Mouse (Mus musculus) fat pad, adult 2 months (tissue): ENCODE data around the gene Rfxank.

ENCODE experiments used
- DNase-seq: peaks from one replicate; pipeline ENCODE4 v3.0.0-alpha.2; 2011; ENCODE audit warnings: low read depth, low spot score; ENCODE audit errors: extremely low read depth

Rfxank gene

DNA sequence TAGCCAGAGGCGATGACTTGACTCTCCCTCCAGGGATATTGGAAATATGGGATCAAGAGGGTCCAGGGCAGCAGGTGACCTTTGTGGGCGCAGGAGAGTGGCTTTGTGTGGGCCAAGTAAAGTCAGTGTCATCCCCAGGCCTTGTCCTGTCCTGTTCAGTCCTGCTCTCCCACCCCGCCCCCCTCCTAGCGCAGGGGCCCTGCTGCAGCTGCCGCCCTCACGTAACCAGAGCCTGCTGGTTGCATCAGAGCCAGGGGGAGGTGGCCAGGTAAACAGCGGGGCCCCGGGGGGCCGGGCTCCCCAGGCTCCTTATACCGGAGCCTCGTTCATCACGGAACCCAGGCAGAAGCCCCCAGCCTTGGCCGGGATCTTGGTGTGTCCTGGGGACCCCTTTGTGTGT lies 11.2 kb upstream of the Rfxank start:
- DNase-seq: no peak

DNA sequence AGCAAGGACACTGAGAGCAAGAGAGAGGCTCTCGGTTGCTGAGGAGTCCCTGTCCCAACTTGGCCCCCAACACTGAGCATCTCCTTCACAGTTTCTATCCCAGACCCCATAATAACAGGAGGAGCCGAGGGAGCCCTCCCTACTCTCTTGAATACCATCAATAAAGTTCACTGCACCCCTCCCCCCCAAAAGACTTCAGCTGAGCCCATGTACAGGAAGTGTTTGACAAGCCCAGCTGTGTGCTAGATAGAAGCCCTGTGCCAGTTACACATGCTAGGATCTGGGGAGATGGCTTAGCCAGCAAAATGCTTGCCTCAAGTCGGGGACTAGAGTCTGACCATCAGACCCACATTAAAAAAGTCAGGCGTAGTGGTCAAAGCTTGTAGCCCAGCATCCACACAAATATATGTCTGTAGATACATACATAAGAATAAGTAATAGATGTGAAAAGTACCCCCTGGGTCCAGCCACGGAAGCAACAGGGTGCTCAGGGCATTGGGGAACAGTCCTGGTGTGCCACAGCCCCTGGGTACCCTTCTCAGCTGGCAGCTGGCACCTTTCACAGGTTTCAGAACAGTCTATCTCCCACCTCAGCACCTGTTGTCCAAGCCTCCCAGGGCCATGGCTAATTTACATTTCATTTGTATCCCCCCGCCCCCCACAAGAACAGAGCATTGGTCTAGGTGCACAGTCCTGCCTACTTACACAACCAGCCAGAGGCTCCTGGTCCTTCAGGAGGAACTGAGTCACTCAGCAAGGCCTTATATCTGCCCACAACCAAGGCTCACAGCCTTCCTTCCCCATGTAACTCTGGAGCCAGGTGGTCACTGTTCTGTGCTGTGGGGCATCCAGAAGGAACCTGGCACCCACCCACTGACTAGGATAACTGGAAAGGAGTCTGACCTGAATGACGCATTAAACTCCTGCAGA lies 9.0 kb upstream of the Rfxank start:
- DNase-seq: no peak

DNA sequence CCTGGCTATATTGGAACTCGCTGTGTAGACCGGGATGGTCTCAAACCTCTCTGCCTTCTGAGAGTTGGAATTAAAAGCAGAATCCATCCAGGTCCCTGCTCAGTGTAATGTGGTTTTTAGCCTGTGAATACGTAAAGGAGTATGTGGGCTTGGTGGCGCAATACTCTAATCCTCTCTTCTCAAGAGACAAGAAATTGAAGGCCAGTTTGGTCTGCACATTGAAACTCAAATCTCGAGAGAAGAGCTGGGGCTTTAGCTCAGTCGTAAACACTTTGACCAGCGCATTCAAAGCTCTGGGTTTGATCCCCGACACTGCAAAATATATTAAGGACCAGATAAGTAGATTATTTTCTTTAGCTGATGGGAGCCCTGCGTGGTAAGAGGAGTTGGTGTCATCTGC lies 1.0 kb upstream of the Rfxank start:
- DNase-seq: no peak

DNA sequence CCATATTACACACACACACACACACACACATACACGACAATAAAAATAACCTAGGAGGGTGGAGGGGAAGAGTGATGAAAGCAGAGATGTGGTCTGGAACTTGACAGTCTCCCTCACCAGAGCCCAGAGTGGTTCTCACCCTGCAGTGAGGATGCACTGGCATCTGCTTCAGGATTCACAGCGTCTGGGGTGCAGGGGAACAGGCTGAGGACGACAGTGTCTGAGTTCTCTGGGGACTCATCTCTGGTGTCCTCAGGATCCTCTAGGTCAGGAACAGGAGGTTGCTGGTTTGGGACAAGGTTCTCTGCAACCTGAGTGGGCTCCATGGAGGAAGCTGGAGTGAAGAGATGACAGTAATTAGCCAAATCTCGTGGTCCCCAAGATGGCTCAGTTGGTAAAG lies 1.1 kb downstream of the Rfxank start:
- DNase-seq: no peak

DNA sequence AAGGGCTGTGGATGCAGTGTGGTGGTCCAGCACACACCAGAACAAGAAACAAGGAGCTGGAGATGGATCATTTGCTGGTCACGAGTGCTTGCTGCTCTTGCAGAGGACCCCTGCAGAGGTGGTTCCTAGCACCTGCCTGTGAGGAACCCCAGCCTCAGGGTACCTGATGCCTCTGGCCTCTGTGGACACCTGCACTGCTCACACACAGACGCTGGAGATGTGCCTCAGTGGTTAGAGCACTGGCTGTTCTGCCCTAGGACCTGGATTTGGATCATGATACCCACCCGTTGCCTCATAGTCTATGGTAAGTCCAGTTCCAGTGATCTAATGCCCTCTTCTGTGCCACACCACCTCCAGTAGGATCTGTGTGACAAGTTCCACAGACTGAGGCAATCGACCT lies 2.4 kb downstream of the Rfxank start:
- peak; percentile 28 for DNase-seq

DNA sequence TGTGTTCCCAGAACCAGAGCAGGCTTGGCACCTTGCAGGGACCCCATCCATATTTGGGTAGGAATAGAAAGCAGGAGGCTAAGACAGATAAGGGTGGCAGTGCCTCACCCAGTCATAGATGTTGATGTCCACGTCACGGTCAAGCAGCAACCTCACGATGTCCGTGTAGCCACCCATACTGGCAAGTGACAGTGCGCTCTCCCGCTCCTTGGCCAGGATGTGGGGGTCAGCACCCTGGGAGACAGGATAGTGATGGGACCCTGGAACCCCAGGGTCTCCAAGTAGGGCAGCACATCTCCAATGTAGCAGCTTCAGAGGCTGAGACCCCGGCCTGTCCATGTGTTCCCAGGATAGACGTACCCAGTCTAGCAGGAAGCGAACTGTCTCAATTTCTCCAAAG lies 4.0 kb downstream of the Rfxank start:
- no peak for DNase-seq

DNA sequence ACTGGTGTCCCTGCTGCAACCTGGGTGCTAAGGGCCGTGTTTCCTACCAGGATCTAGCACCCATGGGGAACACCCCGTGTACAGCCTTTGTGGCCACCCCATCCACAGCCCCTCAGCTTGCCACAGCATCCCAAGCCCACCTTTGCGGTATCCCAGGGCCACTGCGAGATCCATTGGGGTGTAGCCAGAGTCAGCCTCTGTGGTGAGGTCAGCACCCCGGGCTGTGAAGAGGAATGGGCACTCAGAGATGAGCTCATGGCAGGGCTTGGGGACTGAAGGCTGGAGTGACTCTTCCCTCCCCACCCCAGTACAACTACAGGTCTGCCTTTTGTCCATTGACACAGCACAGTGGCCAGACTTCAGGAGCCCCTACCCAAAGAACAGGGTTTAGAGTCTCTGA lies 4.9 kb downstream of the Rfxank start:
- no peak for DNase-seq

DNA sequence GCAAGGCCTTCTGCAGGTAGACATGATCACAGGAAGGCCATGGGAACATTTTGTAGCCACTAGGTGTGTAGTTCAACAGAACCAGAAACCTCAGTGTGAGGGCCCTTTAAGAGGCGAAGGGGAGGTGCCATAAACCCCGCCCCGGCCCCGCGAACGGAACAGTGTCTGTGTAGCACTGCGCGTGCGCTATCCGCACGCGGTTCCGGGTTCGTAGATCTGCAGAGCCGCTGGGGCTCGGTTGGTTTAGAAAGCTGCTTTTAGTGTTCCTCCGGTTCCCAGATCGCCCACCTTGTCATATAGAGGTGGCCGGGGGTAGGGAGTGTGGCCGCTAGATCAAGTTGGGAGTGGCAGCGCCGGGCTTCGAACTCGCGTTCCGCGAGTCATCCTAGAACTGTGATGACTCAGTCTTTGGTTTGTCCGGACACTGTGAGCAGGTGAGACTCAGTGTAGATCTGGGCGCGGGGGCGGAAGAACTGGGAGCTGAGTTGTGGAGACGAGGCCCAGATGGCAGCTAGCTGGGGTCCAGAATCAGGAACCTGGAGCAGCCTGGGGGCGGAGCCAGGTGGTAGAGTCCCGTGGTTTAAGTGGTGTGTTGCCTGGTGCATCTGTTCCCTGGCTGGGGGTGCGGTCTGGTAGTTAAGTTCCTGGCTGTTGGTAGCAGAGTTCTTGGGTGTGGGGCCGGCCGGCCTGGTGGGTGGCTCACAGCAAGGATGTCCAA lies 7.6 kb downstream of the Rfxank start, which contains the start of gene Nr2c2ap:
Gene Nr2c2ap, plus strand, starts transcription at position 168 of the 718 bp plus-strand sequence.
- no peak for DNase-seq

DNA sequence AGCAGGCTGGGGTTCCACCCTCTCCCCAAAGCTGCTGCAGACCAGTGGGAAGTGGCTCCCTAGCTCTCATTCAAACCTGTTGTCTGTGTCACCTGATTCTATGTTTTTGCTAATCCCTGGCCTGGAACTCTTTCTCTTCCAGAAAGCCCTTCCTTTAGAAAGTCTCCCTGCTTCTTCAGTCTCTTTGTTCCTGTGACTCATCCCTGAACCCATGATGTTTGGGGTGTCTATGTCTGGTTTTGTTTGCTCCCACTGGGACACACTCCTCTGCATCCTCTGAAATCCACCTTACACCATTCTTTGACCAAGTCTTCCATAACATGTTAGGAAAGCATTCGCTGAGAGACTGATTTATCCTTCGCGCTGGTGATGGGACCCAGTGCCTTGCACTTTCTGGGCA lies 8.9 kb downstream of the Rfxank start:
- no peak for DNase-seq

DNA sequence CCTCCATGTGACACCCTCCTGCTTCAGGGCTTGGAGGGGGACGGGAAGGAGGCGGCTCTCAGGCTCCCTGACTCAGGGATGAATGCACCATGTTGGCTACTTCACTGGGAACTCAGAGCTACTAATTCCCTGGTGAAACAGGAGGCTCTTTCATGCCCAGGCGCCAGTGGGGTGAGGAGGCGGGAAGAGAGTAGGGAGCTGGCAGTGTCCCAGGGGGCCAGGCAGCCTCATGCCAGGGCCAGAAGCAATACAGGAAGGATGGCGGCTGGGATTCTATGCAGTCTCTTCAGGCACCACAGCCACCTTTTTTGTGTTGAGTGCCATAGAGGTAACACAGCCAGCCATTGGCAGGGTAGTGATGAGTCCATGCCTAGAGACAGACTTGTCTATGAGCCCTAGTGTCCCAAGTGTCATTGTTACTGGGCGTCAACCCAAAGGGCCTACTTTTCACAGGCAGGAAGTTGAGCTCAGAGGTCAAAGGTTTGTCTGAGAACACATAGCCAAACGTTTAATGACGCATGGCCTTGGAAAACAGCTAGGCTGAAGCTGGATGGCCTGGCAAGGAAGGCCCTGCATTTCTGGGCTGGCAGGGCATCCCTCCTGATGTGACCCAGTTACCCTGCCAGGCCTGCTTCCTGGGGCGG lies 9.5 kb downstream of the Rfxank start:
- DNase-seq: peak; percentile 33

DNA sequence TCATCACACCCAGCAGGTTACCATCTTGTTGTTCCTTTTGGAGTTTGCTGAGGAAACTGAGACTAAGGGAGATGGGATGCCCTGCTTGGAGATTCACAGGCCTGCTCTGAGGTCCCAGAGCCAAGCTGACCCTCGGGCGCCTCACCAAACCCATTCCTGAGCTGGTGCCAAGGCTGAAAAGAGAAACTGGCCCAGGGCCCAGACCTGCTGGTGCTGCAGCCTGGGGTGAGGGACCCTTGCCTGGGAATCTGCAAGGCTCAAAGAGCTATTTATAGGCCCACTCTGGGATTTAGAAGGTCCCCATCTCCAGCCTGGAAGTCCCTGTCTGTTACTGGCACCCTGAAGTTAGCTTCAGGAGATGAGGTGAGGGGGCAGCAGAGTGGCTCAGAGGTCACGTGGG lies 10.5 kb downstream of the Rfxank start:
- DNase-seq: no peak

DNA sequence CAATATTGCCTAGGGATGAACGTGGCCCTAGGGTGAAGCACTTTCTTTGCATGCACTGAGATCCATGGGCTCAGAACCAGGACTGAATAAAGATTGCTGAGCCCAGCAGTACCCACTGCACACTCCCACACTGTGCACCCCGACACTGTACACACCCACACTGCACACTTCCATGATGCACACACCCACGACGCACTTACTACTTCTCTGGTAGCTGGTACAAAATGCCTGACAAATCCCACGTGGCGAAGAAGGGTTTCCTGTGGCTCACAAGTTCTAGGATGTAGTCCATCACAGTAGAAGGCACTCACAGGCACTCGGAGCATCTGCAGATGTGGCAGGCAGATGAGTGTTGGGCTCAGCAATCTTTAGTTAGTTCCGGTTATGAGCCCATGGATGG lies 14.0 kb downstream of the Rfxank start:
- no peak for DNase-seq

DNA sequence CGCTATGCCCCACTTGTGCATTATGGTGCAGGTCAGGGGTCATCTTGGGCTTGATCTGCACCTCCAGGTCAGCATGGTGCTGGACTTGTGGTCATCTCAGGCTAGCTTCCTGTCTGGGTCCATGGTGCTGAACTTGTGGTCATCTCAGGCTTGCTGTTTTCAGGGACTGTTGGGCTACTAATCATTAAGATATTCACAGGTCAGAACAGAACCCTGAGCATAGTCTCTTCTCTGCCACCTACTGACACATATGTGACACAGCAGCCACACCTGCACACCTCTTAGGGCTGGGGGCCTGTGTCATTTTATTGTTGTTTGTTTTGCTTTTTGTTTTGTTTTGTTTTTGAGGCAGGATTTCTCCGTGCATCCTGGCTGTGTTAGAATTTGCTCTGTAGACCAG lies 16.1 kb downstream of the Rfxank start:
- DNase-seq: no peak

DNA sequence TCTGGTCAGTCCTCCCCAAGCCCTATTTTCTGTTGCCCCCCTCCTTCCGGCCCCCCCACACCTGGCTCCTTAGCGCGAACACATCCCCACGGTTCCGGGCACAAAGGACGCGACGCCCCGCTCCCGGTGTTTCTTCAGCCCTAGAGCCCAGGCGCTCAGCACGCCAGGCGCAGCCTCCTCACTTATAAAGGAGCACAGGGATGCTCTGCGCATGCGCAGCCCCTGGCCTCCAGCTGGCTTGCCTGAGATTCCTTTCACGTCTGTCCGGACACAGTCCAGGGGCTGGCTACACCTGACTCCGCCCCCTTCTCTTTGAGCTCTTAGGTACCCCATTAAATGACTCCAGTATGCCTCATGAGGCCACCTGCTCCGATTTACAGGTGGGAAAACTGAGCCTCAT lies 18.3 kb downstream of the Rfxank start, which contains the start of gene Ncan:
Gene Ncan, minus strand, starts transcription at position 207 of the 400 bp plus-strand sequence.
- no peak for DNase-seq

DNA sequence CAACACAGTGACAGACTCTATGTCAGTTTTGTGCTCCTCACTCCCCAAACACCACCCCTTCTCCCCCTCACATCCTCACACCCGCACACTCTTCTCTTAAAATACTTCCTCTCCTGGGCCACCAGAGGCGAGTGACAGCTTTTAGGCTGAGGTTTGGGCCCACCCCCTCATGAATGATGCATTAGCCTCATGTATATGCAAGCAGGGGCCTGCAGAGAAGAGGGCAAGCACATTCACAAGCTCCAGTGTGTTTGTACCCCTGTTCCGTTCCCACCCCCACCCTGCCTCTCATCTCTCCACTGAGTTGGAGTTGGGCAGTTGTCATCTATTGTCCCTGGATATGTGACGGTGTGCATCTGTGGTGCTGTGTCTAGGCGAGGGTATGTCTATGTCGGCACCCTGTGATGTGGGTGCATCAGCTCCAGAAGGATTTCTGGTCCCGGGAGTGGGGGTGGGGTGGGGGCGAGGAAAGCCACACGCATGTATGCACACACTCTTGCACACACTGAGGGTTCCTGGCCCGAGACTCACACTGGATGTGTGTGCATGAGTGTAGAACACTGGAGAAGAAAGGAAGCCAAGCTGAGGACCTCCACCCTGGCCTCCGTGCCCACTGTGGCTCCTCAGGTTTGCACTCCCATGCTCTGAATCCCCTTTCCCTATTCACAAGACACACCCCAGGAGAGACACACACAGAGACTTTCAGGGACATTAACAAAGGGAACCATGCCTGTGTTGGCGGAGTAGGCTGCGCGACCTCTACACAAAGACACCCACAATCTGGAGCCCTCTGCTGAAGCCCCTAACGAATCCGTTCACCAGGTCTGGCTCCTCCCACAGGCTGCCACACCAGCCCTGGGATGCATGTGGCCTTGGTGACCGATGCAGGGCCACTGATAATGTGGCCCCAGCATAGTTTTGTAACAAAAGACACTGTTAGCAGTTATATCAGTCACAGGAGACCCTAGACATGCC lies 19.9 kb downstream of the Rfxank start:
- no peak for DNase-seq

DNA sequence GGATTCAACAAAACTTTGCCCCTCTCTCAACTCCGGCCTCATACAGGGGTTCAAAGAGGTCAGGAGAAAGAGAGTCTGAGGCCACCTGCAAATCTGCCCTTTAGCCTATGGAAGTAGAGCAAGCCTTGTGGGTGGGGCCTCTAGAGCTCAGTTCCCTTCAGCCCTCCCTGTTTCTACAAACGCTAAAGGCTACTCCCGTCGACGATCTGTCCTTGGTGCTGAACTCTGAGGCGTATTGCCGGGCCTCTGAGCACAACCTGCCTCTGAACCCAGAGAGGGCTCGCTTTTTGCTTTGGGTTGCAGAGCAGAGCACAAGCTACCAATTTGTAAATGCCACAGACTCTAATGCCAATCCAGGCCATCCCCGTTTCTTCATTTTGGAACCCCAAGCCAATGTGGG lies 21.3 kb downstream of the Rfxank start:
- DNase-seq: no peak

DNA sequence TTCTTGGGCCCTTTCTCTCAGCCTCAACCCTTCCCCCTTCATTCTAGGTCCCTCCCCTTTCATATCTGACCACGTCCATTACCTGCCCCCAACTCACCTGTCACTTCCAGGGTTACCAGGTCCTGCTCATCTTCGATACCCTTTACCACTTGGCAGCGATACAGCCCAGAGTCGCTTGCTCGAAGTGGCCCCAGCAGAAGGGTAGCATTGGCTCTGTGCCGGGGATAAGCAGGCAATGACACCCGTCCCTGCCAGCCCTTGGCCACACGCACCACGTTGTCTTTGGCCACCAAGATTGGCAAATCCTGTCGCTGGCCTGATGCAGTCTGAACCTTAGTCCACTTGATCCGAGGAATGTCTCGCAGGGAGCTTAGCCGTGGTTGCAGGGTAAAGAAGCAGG lies 24.1 kb downstream of the Rfxank start:
- no peak for DNase-seq

DNA sequence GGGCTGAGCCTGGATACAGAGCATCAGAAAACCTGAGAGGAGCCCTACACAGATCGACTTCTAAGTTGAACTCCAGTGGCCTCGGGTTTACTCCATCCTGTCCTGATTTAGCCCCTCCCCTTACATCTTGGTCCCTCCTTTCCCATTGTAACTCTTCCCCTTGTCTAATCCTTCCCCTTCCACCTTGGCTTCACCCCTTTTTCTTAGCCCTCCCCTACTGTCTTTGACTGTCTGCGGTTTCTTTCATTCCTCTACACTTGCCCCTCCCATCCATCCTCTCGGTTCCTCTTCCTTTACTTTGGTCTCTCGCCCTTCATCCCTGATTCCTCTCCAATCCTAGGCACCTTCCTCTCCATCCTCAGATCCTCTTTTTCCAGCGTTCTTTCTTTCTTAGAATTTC lies 24.5 kb downstream of the Rfxank start:
- no peak for DNase-seq

DNA sequence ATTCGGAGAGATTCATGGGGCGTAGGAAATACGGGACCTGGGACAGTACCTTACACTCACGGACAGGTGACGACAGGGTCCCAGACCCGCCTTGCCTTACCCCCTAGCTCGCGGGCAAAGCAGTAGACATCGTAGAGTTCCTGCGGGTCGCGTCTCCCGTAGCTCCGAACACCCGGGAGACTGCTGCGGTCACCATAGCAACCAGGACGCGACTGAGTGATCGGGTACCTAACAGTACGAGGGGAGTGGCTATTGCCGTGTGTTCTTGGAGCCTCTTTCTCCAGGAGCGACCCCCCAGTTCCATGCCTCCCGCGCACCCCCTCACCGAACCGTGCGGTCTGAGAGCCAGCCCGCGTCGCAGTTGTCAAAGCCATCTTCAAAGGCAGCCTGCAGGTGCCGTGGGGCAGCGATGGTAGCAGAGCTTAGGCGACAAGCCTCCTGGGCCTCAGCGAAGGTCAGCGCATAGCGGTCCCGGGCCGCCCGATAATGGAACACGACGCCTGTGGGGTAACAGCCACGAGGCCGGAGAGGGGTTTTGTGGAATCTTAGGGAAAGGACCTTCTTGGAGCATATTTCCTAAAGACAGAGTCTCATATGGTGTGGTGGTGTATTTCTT lies 26.4 kb downstream of the Rfxank start:
- DNase-seq: no peak

DNA sequence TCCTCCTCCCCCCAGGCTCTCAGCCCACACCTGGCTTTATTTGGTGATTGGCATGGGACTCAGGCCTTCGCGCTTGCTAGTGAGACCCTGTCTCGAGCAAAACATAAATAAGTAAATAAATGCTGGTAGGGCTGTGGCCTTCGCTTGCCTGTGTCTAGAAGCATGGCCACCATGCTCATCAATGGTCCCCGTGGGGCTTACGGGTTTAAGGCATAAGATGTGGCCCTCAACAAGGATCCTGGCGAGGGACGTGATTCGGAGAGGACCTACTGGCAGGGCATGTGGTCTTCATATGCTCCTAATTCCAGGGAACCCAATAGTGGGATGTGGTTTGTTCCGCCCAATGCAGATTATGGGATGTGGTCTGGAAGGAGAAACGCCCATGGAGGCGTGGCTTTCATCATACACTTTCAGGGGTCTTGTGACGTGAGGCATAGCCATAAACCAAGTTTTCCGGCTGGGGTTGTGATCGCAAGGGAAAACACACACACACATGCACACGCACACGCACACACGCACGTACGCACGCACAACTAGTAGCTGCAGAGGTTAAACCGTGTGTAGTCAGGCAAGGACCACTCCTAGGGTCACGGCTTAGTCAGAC lies 27.7 kb downstream of the Rfxank start:
- no peak for DNase-seq
